Mouse (Mus musculus) kidney, embryonic 16.5 days (tissue): ENCODE data around the gene Zmynd11. TPM values are rescaled to one million over a fixed set of nuclear protein-coding genes. Genes with fewer than 3 reads are reported as not detected.
"Not testable (repeated sequence)": the region's sequence is repeated elsewhere in the genome, so short reads cannot be mapped to it uniquely, and the experiment has no call there.

Experiments used
- ATAC-seq: fragments of 200-750 bp; cut with Nextera tagmentation; 2 replicates; pipeline ENCODE4 v1.8.0; 2017; ENCODE audit warnings: moderate TSS enrichment; ENCODE audit not compliant: low FRiP score, low TSS enrichment
- H3K27ac ChIP-seq: fragments of 300-500 bp; sonication (generic); 2 replicates; pipeline ENCODE4 v1.5.1; 2014; ENCODE audit warnings: low read length
- H3K27me3 ChIP-seq: fragments of 300-500 bp; sonication (generic); 2 replicates; pipeline ENCODE4 v1.6.1; 2014; ENCODE audit warnings: low read length, control low read depth, mixed read lengths; ENCODE audit not compliant: insufficient read depth
- H3K36me3 ChIP-seq: fragments of 300-500 bp; sonication (generic); 2 replicates; pipeline ENCODE4 v1.6.1; 2014; ENCODE audit warnings: low read length, control low read depth, mixed read lengths; ENCODE audit not compliant: insufficient read depth
- H3K4me1 ChIP-seq: fragments of 300-500 bp; sonication (generic); 2 replicates; pipeline ENCODE4 v1.6.1; 2014; ENCODE audit warnings: low read length, control low read depth, mixed read lengths; ENCODE audit not compliant: insufficient read depth
- H3K4me2 ChIP-seq: fragments of 300-500 bp; sonication (generic); replicated peaks from 2 replicates; pipeline ENCODE4 v1.6.1; 2014; ENCODE audit warnings: low read depth, low read length
- H3K4me3 ChIP-seq: fragments of 300-500 bp; sonication (generic); 2 replicates; pipeline ENCODE4 v1.5.1; 2014; ENCODE audit warnings: mild to moderate bottlenecking, low read length
- H3K9ac ChIP-seq: fragments of 300-500 bp; sonication (generic); replicated peaks from 2 replicates; pipeline ENCODE4 v1.6.1; 2014; ENCODE audit warnings: low read length
- H3K9me3 ChIP-seq: fragments of 300-500 bp; sonication (generic); 2 replicates; pipeline ENCODE4 v1.6.1; 2016; ENCODE audit warnings: low read length, control low read depth
- WGBS: fragments of 180-500 bp; shearing (Covaris S2); extraction: QIAGEN DNeasy Blood & Tissue Kit; methylation state at CpG from one replicate; pipeline ENCODE4 v1.1.7; 2014; 5-methylcytosine and 5-hydroxymethylcytosine counted together
- polyA plus RNA-seq: library from polyadenylated mRNA; unstranded; fragments of >200 nt; fragmentation: Nextera tagmentation; extraction: Ambion mirVana; gene quantifications from 2 replicates; pipeline ENCODE4 v1.2.1, GENCODE M21; 2015

Zmynd11 gene
- polyA plus RNA-seq, 1 experiment from 2014 or later: 95.0 TPM

GRCm38 (mm10) chr13:9732262-9732661 lies 32.9 kb downstream of the Zmynd11 start:
- WGBS: 84% methylated on average over 4 of the region's 5 CpGs

GRCm38 (mm10) chr13:9729073-9729472 lies 36.1 kb downstream of the Zmynd11 start:
- ATAC-seq: no peak
- Histone ChIP-seq H3K27ac (no peak overlapping the region), H3K9me3 (no peaks in the 10 kb centered on the region), H3K27me3 (no peaks in the 10 kb centered on the region), H3K4me3 (no peak overlapping the region), H3K4me1 (no peaks in the 10 kb centered on the region), H3K4me2 (no peak overlapping the region), H3K36me3 (peaks cover 19% of the 10 kb centered on the region; the same call in 1 of the 2 replicates), H3K9ac (no peak overlapping the region)
- 73% methylated on average over 1 of the region's 1 CpGs for WGBS

More at GRCm38 (mm10) chr13:9732262-9732661, 32.9 kb downstream of the Zmynd11 start:
- not testable (repeated sequence) for H3K9me3 ChIP-seq, H3K27ac ChIP-seq, H3K27me3 ChIP-seq, H3K4me1 ChIP-seq, H3K4me2 ChIP-seq, H3K4me3 ChIP-seq, H3K9ac ChIP-seq, ATAC-seq
- H3K36me3 ChIP-seq: peaks cover 13% of the 10 kb centered on the region; the same call in 1 of the 2 replicates

- no peak for ATAC-seq
- Histone ChIP-seq H3K36me3 (no peaks in the 10 kb centered on the region; the same call in 1 of the 2 replicates), H3K27ac (no peak overlapping the region), H3K4me3 (no peak overlapping the region), H3K4me1 (no peaks in the 10 kb centered on the region), H3K9ac (no peak overlapping the region), H3K4me2 (no peak overlapping the region), H3K27me3 (no peaks in the 10 kb centered on the region), H3K9me3 (no peaks in the 10 kb centered on the region)
- WGBS: 88% methylated on average over 1 of the region's 1 CpGs
Measured at GRCm38 (mm10) chr13:9715224-9715623, 49.9 kb downstream of the Zmynd11 start.

- ATAC-seq: no peak
- peaks cover 3% of the 10 kb centered on the region; the same call in 1 of the 2 replicates for H3K36me3 ChIP-seq
- WGBS: 86% methylated on average over 6 of the region's 6 CpGs
Measured at GRCm38 (mm10) chr13:9713462-9714134, 51.5 kb downstream of the Zmynd11 start.

GRCm38 (mm10) chr13:9712971-9713370 lies 52.2 kb downstream of the Zmynd11 start:
- H3K4me2 ChIP-seq: no peak overlapping the region
- H3K9ac ChIP-seq: no peak overlapping the region
- no peaks in the 10 kb centered on the region for H3K4me1 ChIP-seq
- ATAC-seq: no peak
- peaks cover 5% of the 10 kb centered on the region; the same call in 1 of the 2 replicates for H3K36me3 ChIP-seq
- no peaks in the 10 kb centered on the region for H3K9me3 ChIP-seq
- 88% methylated on average over 3 of the region's 3 CpGs for WGBS
- H3K4me3 ChIP-seq: no peak overlapping the region
- no peaks in the 10 kb centered on the region for H3K27me3 ChIP-seq
- H3K27ac ChIP-seq: no peak overlapping the region

More at GRCm38 (mm10) chr13:9713462-9714134, 51.5 kb downstream of the Zmynd11 start:
- H3K4me1 ChIP-seq: no peaks in the 10 kb centered on the region
- H3K4me3 ChIP-seq: no peak overlapping the region
- H3K27ac ChIP-seq: no peak overlapping the region
- H3K4me2 ChIP-seq: no peak overlapping the region
- H3K27me3 ChIP-seq: no peaks in the 10 kb centered on the region
- H3K9ac ChIP-seq: no peak overlapping the region
- no peaks in the 10 kb centered on the region for H3K9me3 ChIP-seq

- Histone ChIP-seq H3K9ac (no peak overlapping the region), H3K27ac (no peak overlapping the region), H3K27me3 (no peaks in the 10 kb centered on the region), H3K4me1 (no peaks in the 10 kb centered on the region), H3K4me2 (no peak overlapping the region), H3K36me3 (peaks cover 5% of the 10 kb centered on the region; the same call in 1 of the 2 replicates), H3K4me3 (no peak overlapping the region), H3K9me3 (no peaks in the 10 kb centered on the region)
- ATAC-seq: no peak
- WGBS: 100% methylated on average over 1 of the region's 1 CpGs
Measured at GRCm38 (mm10) chr13:9712409-9712808, 52.7 kb downstream of the Zmynd11 start.

GRCm38 (mm10) chr13:9708433-9709240 lies 56.5 kb downstream of the Zmynd11 start:
- Histone ChIP-seq H3K4me1 (no peaks in the 10 kb centered on the region), H3K27ac (no peak overlapping the region), H3K4me3 (no peak overlapping the region), H3K36me3 (peaks cover 5% of the 10 kb centered on the region; the same call in 1 of the 2 replicates), H3K27me3 (no peaks in the 10 kb centered on the region), H3K4me2 (no peak overlapping the region), H3K9ac (no peak overlapping the region), H3K9me3 (no peaks in the 10 kb centered on the region)
- ATAC-seq: no peak
- WGBS: 69% methylated on average over 7 of the region's 7 CpGs

GRCm38 (mm10) chr13:9706720-9707119 lies 58.4 kb downstream of the Zmynd11 start:
- Histone ChIP-seq H3K36me3 (peaks cover 5% of the 10 kb centered on the region; the same call in 1 of the 2 replicates), H3K4me3 (no peak overlapping the region), H3K4me1 (no peaks in the 10 kb centered on the region), H3K27me3 (no peaks in the 10 kb centered on the region), H3K9me3 (no peaks in the 10 kb centered on the region), H3K4me2 (no peak overlapping the region), H3K27ac (no peak overlapping the region), H3K9ac (no peak overlapping the region)
- 90% methylated on average over 8 of the region's 8 CpGs for WGBS
- no peak for ATAC-seq

GRCm38 (mm10) chr13:9702615-9703235 lies 62.4 kb downstream of the Zmynd11 start:
- no peak overlapping the region for H3K4me3 ChIP-seq
- no peaks in the 10 kb centered on the region for H3K4me1 ChIP-seq
- H3K27me3 ChIP-seq: no peaks in the 10 kb centered on the region
- peaks cover 4% of the 10 kb centered on the region; the same call in 1 of the 2 replicates for H3K36me3 ChIP-seq
- no peaks in the 10 kb centered on the region for H3K9me3 ChIP-seq
- H3K4me2 ChIP-seq: no peak overlapping the region
- 75% methylated on average over 12 of the region's 12 CpGs for WGBS
- H3K27ac ChIP-seq: no peak overlapping the region
- no peak overlapping the region for H3K9ac ChIP-seq
- ATAC-seq: no peak
